Mouse (Mus musculus): Measurements from ENCODE around the gene Tmem131.

DNA sequence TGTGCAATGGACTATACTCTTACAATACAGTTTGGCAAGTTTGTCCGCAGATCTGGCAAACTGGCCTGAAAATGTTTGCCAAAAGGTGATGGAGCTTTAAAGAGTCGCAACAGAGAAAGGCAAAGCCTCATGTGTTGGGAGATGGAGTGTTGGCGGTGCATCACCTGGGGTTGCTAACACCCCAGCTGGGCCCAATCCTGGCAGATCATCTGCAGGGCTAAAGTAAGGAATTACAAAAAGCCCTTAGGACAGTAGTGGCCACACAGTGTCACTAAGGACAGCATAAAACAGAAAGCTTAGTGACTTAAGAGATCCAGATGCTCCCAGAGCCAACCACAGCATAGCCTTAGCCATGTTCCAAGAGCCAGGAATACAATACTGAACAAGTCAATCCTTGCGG, 138.6 kb downstream of the Tmem131 start:
- TF ChIP-seq CTCF (IDR thresholded peaks at IDR 0.05; ENCODE audit: borderline replicate concordance, insufficient read depth, low read length) (no peak), POLR2A (IDR thresholded peaks at IDR 0.05; ENCODE audit: low read depth, low read length) (no peak)
